Mouse (Mus musculus) stomach, embryonic 16.5 days (tissue): ENCODE data around the gene Chchd10. TPM values are rescaled to one million over a fixed set of nuclear protein-coding genes. Genes with fewer than 3 reads are reported as not detected.
A peak's percentile ranks its signal among the peaks of the same experiment; 100 is the strongest.

Source experiments
- ATAC-seq: fragments of 200-750 bp; cut with Nextera tagmentation; 2 replicates; pipeline ENCODE4 v1.8.0; 2017; ENCODE audit warnings: moderate number of reproducible peaks, moderate TSS enrichment; ENCODE audit not compliant: insufficient read depth, low FRiP score
- H3K27ac ChIP-seq: fragments of 300-500 bp; sonication (generic); 2 replicates; pipeline ENCODE4 v1.5.1; 2014; ENCODE audit warnings: low read length
- H3K27me3 ChIP-seq: fragments of 300-500 bp; sonication (generic); 2 replicates; pipeline ENCODE4 v1.6.1; 2014; ENCODE audit warnings: low read length, control low read depth, mixed read lengths; ENCODE audit not compliant: control insufficient read depth, insufficient read depth
- H3K36me3 ChIP-seq: fragments of 300-500 bp; sonication (generic); 2 replicates; pipeline ENCODE4 v1.6.1; 2014; ENCODE audit warnings: low read length; ENCODE audit not compliant: control insufficient read depth, insufficient read depth
- H3K4me1 ChIP-seq: fragments of 300-500 bp; sonication (generic); 2 replicates; pipeline ENCODE4 v1.6.1; 2014; ENCODE audit warnings: low read length, control low read depth, mixed read lengths; ENCODE audit not compliant: control insufficient read depth, insufficient read depth
- H3K4me2 ChIP-seq: fragments of 300-500 bp; sonication (generic); 2 replicates; pipeline ENCODE4 v1.6.1; 2014; ENCODE audit warnings: low read depth, low read length, mixed read lengths
- H3K4me3 ChIP-seq: fragments of 300-500 bp; sonication (generic); replicated peaks from 2 replicates; pipeline ENCODE4 v1.5.1; 2014; ENCODE audit warnings: mild to moderate bottlenecking, low read length
- H3K9ac ChIP-seq: fragments of 300-500 bp; sonication (generic); 2 replicates; pipeline ENCODE4 v1.6.1; 2014; ENCODE audit warnings: low read length
- H3K9me3 ChIP-seq: fragments of 300-500 bp; sonication (generic); replicated peaks from 2 replicates; pipeline ENCODE4 v1.6.1; 2016; ENCODE audit warnings: low read length, control low read depth; ENCODE audit not compliant: control insufficient read depth
- WGBS: fragments of 180-500 bp; shearing (Covaris S2); extraction: QIAGEN DNeasy Blood & Tissue Kit; methylation state at CpG from one replicate; pipeline ENCODE4 v1.1.7; 2014; 5-methylcytosine and 5-hydroxymethylcytosine counted together
- polyA plus RNA-seq: library from polyadenylated mRNA; unstranded; fragments of >200 nt; fragmentation: Nextera tagmentation; extraction: Ambion mirVana; gene quantifications from 2 replicates; pipeline ENCODE4 v1.2.1, GENCODE M21; 2015

The Chchd10 gene
- polyA plus RNA-seq, 1 experiment from 2014 or later, result 83.6 TPM

- Histone ChIP-seq H3K27me3 (peaks cover 2% of the 10 kb centered on the region; the same call in 1 of the 2 replicates), H3K4me1 (peaks cover 28% of the 10 kb centered on the region), H3K36me3 (no peaks in the 10 kb centered on the region), H3K4me2 (peak overlapping the region; percentile 71; the same call in 1 of the 2 replicates), H3K27ac (no peak overlapping the region), H3K9ac (no peak overlapping the region; the same call in 1 of the 2 replicates), H3K4me3 (no peak overlapping the region; the same call in 1 of the 2 replicates), H3K9me3 (no peaks in the 10 kb centered on the region)
- 42% methylated on average over 1 of the region's 1 CpGs for WGBS
- ATAC-seq, result no peak
Observed at GRCm38 (mm10) chr10:75934991-75935390, 2.1 kb downstream of the Chchd10 start.

GRCm38 (mm10) chr10:75935680-75936541 is 3.0 kb downstream of the Chchd10 start, which contains the start of gene Mmp11:
Gene Mmp11, minus strand, starts transcription at chr10:75936496.
- peak; percentile 77; the same call in 1 of the 2 replicates for ATAC-seq
- Histone ChIP-seq H3K9me3 (no peaks in the 10 kb centered on the region), H3K27ac (no peak within 1 kb of the TSS), H3K9ac (peak within 1 kb of the TSS; percentile 76), H3K4me2 (peak within 1 kb of the TSS; percentile 71), H3K27me3 (peaks cover 2% of the 10 kb centered on the region; the same call in 1 of the 2 replicates), H3K36me3 (no peaks in the 10 kb centered on the region), H3K4me1 (peaks cover 18% of the 10 kb centered on the region), H3K4me3 (peak within 1 kb of the TSS; percentile 66)
- 3% methylated on average over 51 of the region's 51 CpGs for WGBS

- 57% methylated on average over 18 of the region's 18 CpGs for WGBS
- no peak overlapping the region for H3K9ac ChIP-seq
- no peaks in the 10 kb centered on the region for H3K9me3 ChIP-seq
- no peak for ATAC-seq
- no peaks in the 10 kb centered on the region for H3K36me3 ChIP-seq
- H3K27me3 ChIP-seq, result 0 out of 2 replicates have a peak, but pooled peaks cover 2% of the 10 kb centered on the region
- H3K4me3 ChIP-seq, result no peak overlapping the region
- H3K4me1 ChIP-seq, result peaks cover 7% of the 10 kb centered on the region
- peak overlapping the region; percentile 5; the same call in 1 of the 2 replicates for H3K4me2 ChIP-seq
- H3K27ac ChIP-seq, result no peak overlapping the region
Observed at GRCm38 (mm10) chr10:75936909-75937667, 4.2 kb downstream of the Chchd10 start.

- Histone ChIP-seq H3K9ac (no peak overlapping the region), H3K9me3 (no peaks in the 10 kb centered on the region), H3K4me2 (no peak overlapping the region), H3K4me3 (no peak overlapping the region), H3K36me3 (no peaks in the 10 kb centered on the region), H3K27ac (no peak overlapping the region), H3K27me3 (0 out of 2 replicates have a peak, but pooled peaks cover 2% of the 10 kb centered on the region), H3K4me1 (no peaks in the 10 kb centered on the region)
- WGBS, result 60% methylated on average over 10 of the region's 10 CpGs
- no peak for ATAC-seq
Observed at GRCm38 (mm10) chr10:75937851-75938643, 5.1 kb downstream of the Chchd10 start.

GRCm38 (mm10) chr10:75939481-75940234 is 6.7 kb downstream of the Chchd10 start:
- ATAC-seq, result no peak
- Histone ChIP-seq H3K27ac (no peak overlapping the region), H3K4me3 (no peak overlapping the region), H3K4me1 (peaks cover 7% of the 10 kb centered on the region), H3K9ac (no peak overlapping the region), H3K36me3 (no peaks in the 10 kb centered on the region), H3K4me2 (no peak overlapping the region), H3K27me3 (0 out of 2 replicates have a peak, but pooled peaks cover 2% of the 10 kb centered on the region), H3K9me3 (no peaks in the 10 kb centered on the region)
- 60% methylated on average over 9 of the region's 9 CpGs for WGBS

- no peak for ATAC-seq
- Histone ChIP-seq H3K27me3 (0 out of 2 replicates have a peak, but pooled peaks cover 2% of the 10 kb centered on the region), H3K4me1 (peaks cover 7% of the 10 kb centered on the region), H3K4me3 (no peak within 1 kb of the TSS), H3K9me3 (no peaks in the 10 kb centered on the region), H3K36me3 (no peaks in the 10 kb centered on the region), H3K27ac (no peak within 1 kb of the TSS), H3K4me2 (no peak within 1 kb of the TSS), H3K9ac (no peak within 1 kb of the TSS)
- WGBS, result 80% methylated on average over 5 of the region's 5 CpGs
Observed at GRCm38 (mm10) chr10:75940520-75940919, 7.6 kb downstream of the Chchd10 start, which contains the start of gene Gm867. Gene Gm867, minus strand, starts transcription at chr10:75940672.

GRCm38 (mm10) chr10:75941042-75941824 is 8.3 kb downstream of the Chchd10 start:
- Histone ChIP-seq H3K27ac (no peak overlapping the region), H3K4me3 (no peak overlapping the region), H3K36me3 (no peaks in the 10 kb centered on the region), H3K9ac (no peak overlapping the region), H3K9me3 (no peaks in the 10 kb centered on the region), H3K4me2 (no peak overlapping the region), H3K4me1 (peaks cover 7% of the 10 kb centered on the region), H3K27me3 (no peaks in the 10 kb centered on the region)
- ATAC-seq, result no peak
- WGBS, result 74% methylated on average over 9 of the region's 9 CpGs
